Mouse (Mus musculus): ENCODE results near the gene 1600002K03Rik. TPM values are rescaled to one million over a fixed set of nuclear protein-coding genes. Genes with fewer than 3 reads are reported as not detected.

The 1600002K03Rik gene
- polyA plus RNA-seq, 1 experiment from 2014 or later, result 15.3 TPM

GRCm38 (mm10) chr10:80147146-80147718 is 25.5 kb upstream of the 1600002K03Rik start:
- Histone ChIP-seq H3K4me2 (replicated peaks; ENCODE audit: low read depth, low read length) (peak overlapping the region; percentile 69), H3K27ac (ENCODE audit: low read length) (peak overlapping the region; percentile 99), H3K9me3 (ENCODE audit: low read length) (no peaks in the 10 kb centered on the region), H3K4me1 (ENCODE audit: insufficient read depth, low read length) (peaks cover 41% of the 10 kb centered on the region), H3K27me3 (ENCODE audit: insufficient read depth, low read length) (no peaks in the 10 kb centered on the region), H3K4me3 (ENCODE audit: low read length) (peak overlapping the region; percentile 98), H3K36me3 (ENCODE audit: insufficient read depth, low read length) (peaks cover 47% of the 10 kb centered on the region), H3K9ac (replicated peaks; ENCODE audit: low read length) (peak overlapping the region; percentile 97)
- no peak for ATAC-seq (ENCODE audit: low FRiP score, low TSS enrichment)
- 69% methylated on average over 5 of the region's 5 CpGs for WGBS

GRCm38 (mm10) chr10:80147719-80148601 is 24.8 kb upstream of the 1600002K03Rik start, which contains the start of gene Midn:
Gene Midn (plus strand): TSS chr10:80148272.
- peak; percentile 46 for ATAC-seq (ENCODE audit: low FRiP score, low TSS enrichment)
- 1% methylated on average over 35 of the region's 42 CpGs for WGBS

GRCm38 (mm10) chr10:80148610-80149290 is 24.0 kb upstream of the 1600002K03Rik start:
- Histone ChIP-seq H3K27me3 (ENCODE audit: insufficient read depth, low read length) (no peaks in the 10 kb centered on the region), H3K27ac (ENCODE audit: low read length) (peak overlapping the region; percentile 99), H3K4me1 (ENCODE audit: insufficient read depth, low read length) (peaks cover 45% of the 10 kb centered on the region), H3K9ac (replicated peaks; ENCODE audit: low read length) (peak overlapping the region; percentile 97), H3K4me2 (replicated peaks; ENCODE audit: low read depth, low read length) (peak overlapping the region; percentile 69), H3K4me3 (ENCODE audit: low read length) (peak overlapping the region; percentile 98), H3K9me3 (ENCODE audit: low read length) (no peaks in the 10 kb centered on the region), H3K36me3 (ENCODE audit: insufficient read depth, low read length) (peaks cover 58% of the 10 kb centered on the region)
- under 1% methylated on average over 57 of the region's 57 CpGs for WGBS
- peak; percentile 57 for ATAC-seq (ENCODE audit: low FRiP score, low TSS enrichment)

More at GRCm38 (mm10) chr10:80147719-80148601, 24.8 kb upstream of the 1600002K03Rik start, which contains the start of gene Midn:
- no peaks in the 10 kb centered on the region for H3K9me3 ChIP-seq (ENCODE audit: low read length)
- peak within 1 kb of the TSS; percentile 69 for H3K4me2 ChIP-seq (replicated peaks; ENCODE audit: low read depth, low read length)
- peak within 1 kb of the TSS; percentile 98 for H3K4me3 ChIP-seq (ENCODE audit: low read length)
- H3K27ac ChIP-seq (ENCODE audit: low read length), result peak within 1 kb of the TSS; percentile 99
- peaks cover 44% of the 10 kb centered on the region for H3K4me1 ChIP-seq (ENCODE audit: insufficient read depth, low read length)
- peaks cover 54% of the 10 kb centered on the region for H3K36me3 ChIP-seq (ENCODE audit: insufficient read depth, low read length)
- no peaks in the 10 kb centered on the region for H3K27me3 ChIP-seq (ENCODE audit: insufficient read depth, low read length)
- peak within 1 kb of the TSS; percentile 97 for H3K9ac ChIP-seq (replicated peaks; ENCODE audit: low read length)

- under 1% methylated on average over 88 of the region's 88 CpGs for WGBS
- Histone ChIP-seq H3K9ac (replicated peaks; ENCODE audit: low read length) (peak overlapping the region; percentile 98), H3K4me1 (ENCODE audit: insufficient read depth, low read length) (peaks cover 54% of the 10 kb centered on the region)
These were observed 23.2 kb upstream of the 1600002K03Rik start for GRCm38 (mm10) chr10:80149291-80150225.

GRCm38 (mm10) chr10:80150226-80151210 is 22.2 kb upstream of the 1600002K03Rik start:
- ATAC-seq (ENCODE audit: low FRiP score, low TSS enrichment), result no peak
- WGBS, result under 1% methylated on average over 45 of the region's 71 CpGs
- peak overlapping the region; percentile 98 for H3K4me3 ChIP-seq (ENCODE audit: low read length)
- H3K9ac ChIP-seq (replicated peaks; ENCODE audit: low read length), result peak overlapping the region; percentile 98
- H3K36me3 ChIP-seq (ENCODE audit: insufficient read depth, low read length), result peaks cover 58% of the 10 kb centered on the region
- H3K27me3 ChIP-seq (ENCODE audit: insufficient read depth, low read length), result no peaks in the 10 kb centered on the region
- H3K9me3 ChIP-seq (ENCODE audit: low read length), result no peaks in the 10 kb centered on the region
- peak overlapping the region; percentile 99 for H3K27ac ChIP-seq (ENCODE audit: low read length)
- peaks cover 63% of the 10 kb centered on the region for H3K4me1 ChIP-seq (ENCODE audit: insufficient read depth, low read length)
- H3K4me2 ChIP-seq (replicated peaks; ENCODE audit: low read depth, low read length), result peak overlapping the region; percentile 93

More at GRCm38 (mm10) chr10:80149291-80150225, 23.2 kb upstream of the 1600002K03Rik start:
- peak overlapping the region; percentile 99 for H3K27ac ChIP-seq (ENCODE audit: low read length)
- H3K4me3 ChIP-seq (ENCODE audit: low read length), result peak overlapping the region; percentile 98
- H3K36me3 ChIP-seq (ENCODE audit: insufficient read depth, low read length), result peaks cover 58% of the 10 kb centered on the region
- peak; percentile 77 for ATAC-seq (ENCODE audit: low FRiP score, low TSS enrichment)
- H3K4me2 ChIP-seq (replicated peaks; ENCODE audit: low read depth, low read length), result peak overlapping the region; percentile 93
- H3K27me3 ChIP-seq (ENCODE audit: insufficient read depth, low read length), result no peaks in the 10 kb centered on the region
- H3K9me3 ChIP-seq (ENCODE audit: low read length), result no peaks in the 10 kb centered on the region

- WGBS, result 2% methylated on average over 25 of the region's 26 CpGs
- H3K36me3 ChIP-seq (ENCODE audit: insufficient read depth, low read length), result peaks cover 59% of the 10 kb centered on the region
These were observed 21.3 kb upstream of the 1600002K03Rik start for GRCm38 (mm10) chr10:80151211-80152034.

GRCm38 (mm10) chr10:80152071-80152872 is 20.5 kb upstream of the 1600002K03Rik start:
- Histone ChIP-seq H3K9ac (replicated peaks; ENCODE audit: low read length) (peak overlapping the region; percentile 98), H3K4me2 (replicated peaks; ENCODE audit: low read depth, low read length) (peak overlapping the region; percentile 93), H3K27ac (ENCODE audit: low read length) (peak overlapping the region; percentile 99), H3K36me3 (ENCODE audit: insufficient read depth, low read length) (peaks cover 63% of the 10 kb centered on the region), H3K9me3 (ENCODE audit: low read length) (no peaks in the 10 kb centered on the region), H3K27me3 (ENCODE audit: insufficient read depth, low read length) (no peaks in the 10 kb centered on the region), H3K4me1 (ENCODE audit: insufficient read depth, low read length) (peaks cover 64% of the 10 kb centered on the region), H3K4me3 (ENCODE audit: low read length) (peak overlapping the region; percentile 98)
- peak; percentile 1 for ATAC-seq (ENCODE audit: low FRiP score, low TSS enrichment)
- WGBS, result under 1% methylated on average over 15 of the region's 15 CpGs

More at GRCm38 (mm10) chr10:80151211-80152034, 21.3 kb upstream of the 1600002K03Rik start:
- H3K4me3 ChIP-seq (ENCODE audit: low read length), result peak overlapping the region; percentile 98
- peak overlapping the region; percentile 98 for H3K9ac ChIP-seq (replicated peaks; ENCODE audit: low read length)
- peak overlapping the region; percentile 99 for H3K27ac ChIP-seq (ENCODE audit: low read length)
- no peak for ATAC-seq (ENCODE audit: low FRiP score, low TSS enrichment)
- H3K4me1 ChIP-seq (ENCODE audit: insufficient read depth, low read length), result peaks cover 64% of the 10 kb centered on the region
- peak overlapping the region; percentile 93 for H3K4me2 ChIP-seq (replicated peaks; ENCODE audit: low read depth, low read length)
- H3K27me3 ChIP-seq (ENCODE audit: insufficient read depth, low read length), result no peaks in the 10 kb centered on the region
- H3K9me3 ChIP-seq (ENCODE audit: low read length), result no peaks in the 10 kb centered on the region
